Mouse (Mus musculus): ENCODE results near the gene Fam166a.
A peak's percentile ranks its signal among the peaks of the same experiment; 100 is the strongest.

The Fam166a gene

GRCm38 (mm10) chr2:25218445-25218844 lies at the start of gene Fam166a:
Gene Fam166a (plus strand): TSS chr2:25218745.
- DNase-seq (ENCODE audit: low spot score in 2 of 2): no peak

- DNase-seq (ENCODE audit: low spot score in 2 of 2): peak in 1 of 2 experiments; percentile 23
Observed at GRCm38 (mm10) chr2:25169778-25170177, 48.8 kb upstream of the Fam166a start.

GRCm38 (mm10) chr2:25170326-25171100 lies 48.0 kb upstream of the Fam166a start:
- DNase-seq (ENCODE audit: low spot score in 2 of 2): no peak

- DNase-seq (ENCODE audit: low spot score in 2 of 2): no peak
Observed at GRCm38 (mm10) chr2:25171101-25171768, 47.3 kb upstream of the Fam166a start.

GRCm38 (mm10) chr2:25171769-25172153 lies 46.8 kb upstream of the Fam166a start:
- no peak for DNase-seq (ENCODE audit: low spot score in 2 of 2)

- DNase-seq (ENCODE audit: low spot score in 2 of 2): no peak
Observed at GRCm38 (mm10) chr2:25172629-25173028, 45.9 kb upstream of the Fam166a start.

- no peak for DNase-seq (ENCODE audit: low spot score in 2 of 2)
Observed at GRCm38 (mm10) chr2:25173821-25174220, 44.7 kb upstream of the Fam166a start.

- DNase-seq (ENCODE audit: low spot score in 2 of 2): no peak
Observed at GRCm38 (mm10) chr2:25174866-25175689, 43.5 kb upstream of the Fam166a start.

- DNase-seq (ENCODE audit: low spot score in 2 of 2): no peak
Observed at GRCm38 (mm10) chr2:25175690-25176078, 42.9 kb upstream of the Fam166a start.

GRCm38 (mm10) chr2:25176573-25176972 lies 42.0 kb upstream of the Fam166a start:
- no peak for DNase-seq (ENCODE audit: low spot score in 2 of 2)

- DNase-seq (ENCODE audit: low spot score in 2 of 2): no peak
Observed at GRCm38 (mm10) chr2:25177076-25177475, 41.5 kb upstream of the Fam166a start.

- DNase-seq (ENCODE audit: low spot score in 2 of 2): peak in 1 of 2 experiments; percentile 34
Observed at GRCm38 (mm10) chr2:25177685-25178084, 40.9 kb upstream of the Fam166a start.

- peak in 1 of 2 experiments; percentile 46 for DNase-seq (ENCODE audit: low spot score in 2 of 2)
Observed at GRCm38 (mm10) chr2:25178285-25178972, 40.1 kb upstream of the Fam166a start.

GRCm38 (mm10) chr2:25179566-25180217 lies 38.9 kb upstream of the Fam166a start:
- DNase-seq (ENCODE audit: low spot score in 2 of 2): no peak

GRCm38 (mm10) chr2:25180478-25180903 lies 38.1 kb upstream of the Fam166a start, which contains the start of gene Nrarp:
Gene Nrarp (plus strand): TSS chr2:25180758.
- peak; percentile 93 for DNase-seq (ENCODE audit: low spot score in 2 of 2)

GRCm38 (mm10) chr2:25180973-25181890 lies 37.3 kb upstream of the Fam166a start:
- peak in 1 of 2 experiments; percentile 30 for DNase-seq (ENCODE audit: low spot score in 2 of 2)

GRCm38 (mm10) chr2:25181891-25182397 lies 36.6 kb upstream of the Fam166a start:
- no peak for DNase-seq (ENCODE audit: low spot score in 2 of 2)

GRCm38 (mm10) chr2:25182664-25183063 lies 35.9 kb upstream of the Fam166a start:
- DNase-seq (ENCODE audit: low spot score in 2 of 2): peak in 1 of 2 experiments; percentile 35

- no peak for DNase-seq (ENCODE audit: low spot score in 2 of 2)
Observed at GRCm38 (mm10) chr2:25183336-25183735, 35.2 kb upstream of the Fam166a start.

GRCm38 (mm10) chr2:25184496-25184895 lies 34.0 kb upstream of the Fam166a start:
- no peak for DNase-seq (ENCODE audit: low spot score in 2 of 2)

Measured in frontal cortex, postnatal 14 days (tissue).